9 mouse cellular contexts compared by ENCODE assay signal in genomic region chr10:39535347-39535746, GRCm38 (mm10).
DNase-seq lines count a peak whose midpoint lies in the region; ATAC-seq lines count a peak whose summit lies in the region.
"Had no signal": no experiment of that assay in that cellular context is flagged by ENCODE, and none has a peak within 500 bp of the region (broad histone marks: within the 10 kb centered on the region; RNA-seq: fewer than 3 reads in every experiment).

No protein-coding gene starts in this region.

- H3K36me3 ChIP-seq in forebrain, embryonic 13.5 days (ENCODE audit: poor library complexity, severe bottlenecking) = peaks cover 44% of the 10 kb centered on the region
- peaks cover 49% of the 10 kb centered on the region for H3K36me3 ChIP-seq in forebrain, embryonic 10.5 days (replicated peaks)
- peaks cover 55% of the 10 kb centered on the region for H3K36me3 ChIP-seq in forebrain, embryonic 14.5 days (ENCODE audit: control insufficient read depth, insufficient read depth, low read length)
- H3K36me3 ChIP-seq in kidney, embryonic 15.5 days = peaks cover 25% of the 10 kb centered on the region; the same call in 1 of the 2 replicates

- ATAC-seq in forebrain, embryonic 13.5 days = peak; percentile 37; the same call in 1 of the 2 replicates
- ATAC-seq in forebrain, embryonic 14.5 days = peak; percentile 44; the same call in 1 of the 2 replicates
- no peak for ATAC-seq in kidney, embryonic 15.5 days (replicated peaks; ENCODE audit: low FRiP score)
- peak; percentile 60 for ATAC-seq in monocyte, adult 5-6 weeks (replicated peaks; ENCODE audit: insufficient number of reproducible peaks, low FRiP score, low TSS enrichment, poor library complexity, severe bottlenecking)

- no peak overlapping the region for H3K4me3 ChIP-seq in forebrain, embryonic 13.5 days
- no peak overlapping the region for H3K4me3 ChIP-seq in forebrain, embryonic 10.5 days
- H3K4me3 ChIP-seq in forebrain, embryonic 14.5 days (ENCODE audit: low read depth, low read length) = no peak overlapping the region
- no peak overlapping the region for H3K4me3 ChIP-seq in kidney, embryonic 15.5 days (replicated peaks)

- no peak for DNase-seq in forebrain, embryonic 10.5 days (ENCODE audit: extremely low spot score, low spot score)
- no peak for DNase-seq in forebrain, embryonic 14.5 days (ENCODE audit: low spot score)
- DNase-seq in frontal cortex, postnatal 36 days (ENCODE audit: low spot score in 2 of 2) = no peak
- no peak for DNase-seq in ovary, postnatal 36 days (ENCODE audit: low spot score)
- no peak for DNase-seq in spleen, adult 18-20 months
- DNase-seq: cerebellum, adult 11-12 months had no signal

- H3K9ac ChIP-seq in forebrain, embryonic 13.5 days = no peak overlapping the region
- H3K9ac ChIP-seq in forebrain, embryonic 14.5 days (ENCODE audit: low read length) = no peak overlapping the region
- no peak overlapping the region for H3K9ac ChIP-seq in kidney, embryonic 15.5 days

- WGBS in forebrain, embryonic 13.5 days = 68% methylated on average over 3 of the region's 3 CpGs
- 87% methylated on average over 3 of the region's 3 CpGs for WGBS in forebrain, embryonic 10.5 days
- WGBS in forebrain, embryonic 14.5 days = 70% methylated on average over 3 of the region's 3 CpGs
- 67% methylated on average over 3 of the region's 3 CpGs for WGBS in kidney, embryonic 15.5 days

- no peaks in the 10 kb centered on the region for H3K9me3 ChIP-seq in forebrain, embryonic 13.5 days (replicated peaks)
- no peaks in the 10 kb centered on the region for H3K9me3 ChIP-seq in forebrain, embryonic 10.5 days
- H3K9me3 ChIP-seq in forebrain, embryonic 14.5 days (replicated peaks; ENCODE audit: control insufficient read depth, low read length) = no peaks in the 10 kb centered on the region
- no peaks in the 10 kb centered on the region for H3K9me3 ChIP-seq in kidney, embryonic 15.5 days (replicated peaks)

- peaks cover 49% of the 10 kb centered on the region for H3K4me1 ChIP-seq in forebrain, embryonic 13.5 days
- H3K4me1 ChIP-seq in forebrain, embryonic 10.5 days = peaks cover 54% of the 10 kb centered on the region
- peaks cover 13% of the 10 kb centered on the region for H3K4me1 ChIP-seq in forebrain, embryonic 14.5 days (ENCODE audit: control insufficient read depth, insufficient read depth, low read length)
- H3K4me1 ChIP-seq in kidney, embryonic 15.5 days = peaks cover 57% of the 10 kb centered on the region

- 0 out of 2 replicates have a peak, but pooled peaks cover 2% of the 10 kb centered on the region for H3K27me3 ChIP-seq in forebrain, embryonic 13.5 days
- H3K27me3 ChIP-seq in forebrain, embryonic 10.5 days (ENCODE audit: poor library complexity, severe bottlenecking) = peaks cover 33% of the 10 kb centered on the region
- no peaks in the 10 kb centered on the region for H3K27me3 ChIP-seq in forebrain, embryonic 14.5 days (replicated peaks; ENCODE audit: control insufficient read depth, insufficient read depth, low read length)
- no peaks in the 10 kb centered on the region for H3K27me3 ChIP-seq in kidney, embryonic 15.5 days

- H3K27ac ChIP-seq in forebrain, embryonic 13.5 days = 0 out of 2 replicates have a peak overlapping the region, but pooled peaks have one; percentile 25
- H3K27ac ChIP-seq in forebrain, embryonic 10.5 days = no peak overlapping the region
- peak overlapping the region; percentile 41; the same call in 1 of the 2 replicates for H3K27ac ChIP-seq in forebrain, embryonic 14.5 days (ENCODE audit: low read depth, low read length)
- peak overlapping the region; percentile 88 for H3K27ac ChIP-seq in kidney, embryonic 15.5 days

- H3K4me2 ChIP-seq in forebrain, embryonic 13.5 days = no peak overlapping the region
- H3K4me2 ChIP-seq in forebrain, embryonic 14.5 days (ENCODE audit: low read length) = no peak overlapping the region
- H3K4me2 ChIP-seq in kidney, embryonic 15.5 days = no peak overlapping the region
